Mouse (Mus musculus) liver, embryonic 12.5 days (tissue): ENCODE measurements at regions not wholly inside any gene's neighbourhood (a gene's known extent, or its start where the extent isn't known, plus 50 kb on each side); places are given as distances from the start of the nearest gene placed in this dataset.

Experiments used
- ATAC-seq: fragments of 200-750 bp; cut with Nextera tagmentation; 2 replicates; pipeline ENCODE4 v1.8.0; 2017; ENCODE audit warnings: moderate number of reproducible peaks, mild to moderate bottlenecking, moderate library complexity
- H3K27ac ChIP-seq: fragments of 300-500 bp; sonication (generic); 2 replicates; pipeline ENCODE4 v1.5.1; 2016; ENCODE audit warnings: mild to moderate bottlenecking
- H3K27me3 ChIP-seq: fragments of 300-500 bp; sonication (generic); replicated peaks from 2 replicates; pipeline ENCODE4 v1.6.1; 2016; ENCODE audit warnings: mild to moderate bottlenecking, moderate library complexity
- H3K36me3 ChIP-seq: fragments of 300-500 bp; sonication (generic); 2 replicates; pipeline ENCODE4 v1.6.1; 2016; ENCODE audit warnings: mild to moderate bottlenecking, moderate library complexity
- H3K4me1 ChIP-seq: fragments of 300-500 bp; sonication (generic); 2 replicates; pipeline ENCODE4 v1.6.1; 2016
- H3K4me2 ChIP-seq: fragments of 300-500 bp; sonication (generic); 2 replicates; pipeline ENCODE4 v1.6.1; 2016; ENCODE audit warnings: mild to moderate bottlenecking, moderate library complexity
- H3K4me3 ChIP-seq: fragments of 300-500 bp; sonication (generic); 2 replicates; pipeline ENCODE4 v1.5.1; 2016; ENCODE audit warnings: mild to moderate bottlenecking, moderate library complexity
- H3K9ac ChIP-seq: fragments of 300-500 bp; sonication (generic); 2 replicates; pipeline ENCODE4 v1.6.1; 2016; ENCODE audit warnings: mild to moderate bottlenecking, moderate library complexity
- H3K9me3 ChIP-seq: fragments of 300-500 bp; sonication (generic); replicated peaks from 2 replicates; pipeline ENCODE4 v1.6.1; 2016; ENCODE audit warnings: mild to moderate bottlenecking, moderate library complexity
- WGBS: fragments of 180-500 bp; shearing (Covaris S2); methylation state at CpG from one replicate; pipeline ENCODE4 v1.1.7; 2016; ENCODE audit not compliant: insufficient replicate concordance; 5-methylcytosine and 5-hydroxymethylcytosine counted together

GRCm38 (mm10) chr9:46814478-46815241 lies 183.9 kb upstream of the Gm4791 start:
- Histone ChIP-seq H3K27me3 (peaks cover 10% of the 10 kb centered on the region), H3K9me3 (no peaks in the 10 kb centered on the region), H3K27ac (no peak overlapping the region), H3K4me2 (peak overlapping the region; percentile 38), H3K36me3 (no peaks in the 10 kb centered on the region), H3K4me3 (no peak overlapping the region), H3K4me1 (no peaks in the 10 kb centered on the region), H3K9ac (no peak overlapping the region)
- no peak for ATAC-seq
- 20% methylated on average over 22 of the region's 22 CpGs for WGBS

GRCm38 (mm10) chr9:46810266-46810665 lies 188.3 kb upstream of the Gm4791 start:
- Histone ChIP-seq H3K4me3 (no peak overlapping the region), H3K9ac (no peak overlapping the region), H3K4me2 (no peak overlapping the region), H3K27me3 (peaks cover 10% of the 10 kb centered on the region), H3K27ac (no peak overlapping the region), H3K4me1 (no peaks in the 10 kb centered on the region), H3K9me3 (no peaks in the 10 kb centered on the region), H3K36me3 (no peaks in the 10 kb centered on the region)
- no peak for ATAC-seq
- 63% methylated on average over 7 of the region's 7 CpGs for WGBS

DNA sequence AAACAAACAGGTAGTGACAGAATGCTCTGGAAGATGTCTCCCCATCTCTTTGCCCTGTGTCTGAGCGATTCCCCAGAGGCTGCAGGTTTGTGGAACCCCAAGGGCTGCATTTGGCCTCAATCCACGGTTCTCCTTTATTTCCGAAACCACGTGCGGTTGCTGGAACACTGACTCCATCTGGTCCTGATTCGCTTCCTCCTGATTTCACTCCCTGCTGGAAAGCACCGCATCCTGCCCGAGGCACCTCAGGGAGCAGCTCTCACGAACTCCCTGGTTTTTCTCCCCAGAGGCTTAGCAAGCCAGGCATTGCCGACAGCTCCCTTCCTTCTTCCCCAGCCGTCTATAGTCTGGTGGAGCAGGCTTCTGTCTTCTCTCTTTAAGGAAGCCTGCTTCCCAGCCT lies 203.1 kb upstream of the Gm4791 start:
- Histone ChIP-seq H3K4me3 (no peak overlapping the region), H3K9me3 (no peaks in the 10 kb centered on the region; the same call in 1 of the 2 replicates), H3K4me2 (no peak overlapping the region), H3K27me3 (no peaks in the 10 kb centered on the region), H3K36me3 (no peaks in the 10 kb centered on the region), H3K4me1 (no peaks in the 10 kb centered on the region), H3K9ac (no peak overlapping the region), H3K27ac (no peak overlapping the region)
- WGBS, result 68% methylated on average over 11 of the region's 11 CpGs
- ATAC-seq, result no peak

DNA sequence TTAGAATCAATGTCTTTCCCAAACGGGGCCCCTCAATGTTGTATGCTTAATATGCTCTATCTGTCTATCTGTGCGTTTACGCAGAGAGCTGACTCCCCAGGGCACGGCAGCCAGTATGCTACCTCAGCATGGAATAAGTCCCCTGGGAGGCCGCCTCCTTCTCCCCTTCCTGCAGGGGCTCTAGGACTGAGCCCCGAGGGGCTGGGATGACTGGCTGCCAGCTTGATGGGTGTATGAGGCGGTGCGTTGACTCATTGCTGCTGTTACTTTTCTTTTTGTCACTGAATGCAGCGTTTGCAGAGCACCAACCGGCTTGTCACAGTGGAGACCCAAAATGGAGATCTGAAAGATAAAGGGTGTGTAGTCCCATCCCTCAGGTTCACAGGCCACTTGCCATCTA lies 209.5 kb upstream of the Gm4791 start:
- H3K36me3 ChIP-seq, result no peaks in the 10 kb centered on the region
- ATAC-seq, result no peak
- no peaks in the 10 kb centered on the region for H3K4me1 ChIP-seq
- no peak overlapping the region for H3K27ac ChIP-seq
- H3K9ac ChIP-seq, result no peak overlapping the region
- no peak overlapping the region for H3K4me3 ChIP-seq
- no peaks in the 10 kb centered on the region for H3K9me3 ChIP-seq
- H3K27me3 ChIP-seq, result no peaks in the 10 kb centered on the region
- no peak overlapping the region for H3K4me2 ChIP-seq
- WGBS, result 67% methylated on average over 10 of the region's 10 CpGs

DNA sequence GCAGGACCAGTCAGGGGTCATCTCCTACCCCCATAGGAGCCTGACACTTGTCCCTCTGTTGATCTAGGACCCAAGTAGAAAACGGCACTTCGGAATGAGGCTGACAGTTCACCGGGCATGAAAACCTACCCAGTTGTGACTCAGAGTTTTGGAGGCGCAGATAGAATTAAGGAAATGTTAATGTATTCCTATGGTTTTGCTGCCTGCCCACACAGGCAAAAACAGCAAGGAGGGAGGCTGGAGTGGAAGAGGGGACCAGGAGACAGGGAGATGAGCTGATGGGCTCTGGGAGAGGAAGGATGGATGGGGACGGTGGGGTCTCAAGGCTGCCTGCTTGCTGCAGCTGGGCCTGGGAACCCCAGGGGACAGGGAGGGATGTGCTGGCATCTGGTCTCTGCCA lies 210.1 kb upstream of the Gm4791 start:
- no peaks in the 10 kb centered on the region for H3K27me3 ChIP-seq
- H3K4me1 ChIP-seq, result no peaks in the 10 kb centered on the region

GRCm38 (mm10) chr9:46784355-46784975 lies 214.1 kb upstream of the Gm4791 start:
- WGBS, result 74% methylated on average over 17 of the region's 17 CpGs

More for the DNA sequence above, 210.1 kb upstream of the Gm4791 start:
- Histone ChIP-seq H3K9me3 (no peaks in the 10 kb centered on the region), H3K4me2 (no peak overlapping the region), H3K9ac (no peak overlapping the region), H3K36me3 (no peaks in the 10 kb centered on the region), H3K4me3 (no peak overlapping the region), H3K27ac (no peak overlapping the region)
- ATAC-seq, result no peak
- 82% methylated on average over 5 of the region's 5 CpGs for WGBS

DNA sequence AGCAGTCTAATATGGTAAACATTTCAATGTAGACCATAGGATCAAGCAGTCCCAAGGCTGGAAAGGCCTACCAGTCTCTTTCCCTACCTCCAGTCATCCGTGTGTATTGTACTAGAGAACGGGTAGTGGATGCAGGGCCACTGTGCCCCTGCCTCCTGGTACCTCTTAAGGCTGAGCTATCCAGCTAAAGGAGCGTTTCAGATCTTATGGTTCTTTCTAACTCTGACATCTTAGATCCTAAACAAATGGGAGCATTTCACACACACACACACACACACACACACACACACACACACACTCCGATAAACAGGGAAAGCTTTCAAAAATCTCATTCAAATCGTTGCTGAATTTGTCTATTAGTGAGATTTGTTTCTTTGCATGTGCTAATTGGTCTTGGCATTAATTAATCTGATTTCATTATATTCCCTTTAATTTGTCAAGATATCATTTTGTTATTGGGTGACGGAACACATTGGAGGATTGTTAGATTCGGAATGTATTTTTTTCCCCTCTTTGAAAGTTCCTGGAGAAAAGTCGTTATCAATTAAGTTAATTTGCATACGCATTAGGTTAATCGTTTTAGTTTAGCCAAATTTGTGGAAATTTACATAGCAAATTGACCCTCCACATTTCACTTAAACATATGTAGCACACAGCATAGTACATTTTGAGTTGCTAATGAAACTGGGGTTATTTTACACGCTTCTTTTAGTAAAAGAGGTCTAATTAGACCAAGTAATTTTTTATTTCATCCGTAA lies 214.8 kb upstream of the Gm4791 start:
- H3K4me2 ChIP-seq, result no peak overlapping the region
- H3K4me3 ChIP-seq, result no peak overlapping the region
- 69% methylated on average over 12 of the region's 12 CpGs for WGBS
- H3K4me1 ChIP-seq, result no peaks in the 10 kb centered on the region
- H3K36me3 ChIP-seq, result no peaks in the 10 kb centered on the region
- H3K9me3 ChIP-seq, result no peaks in the 10 kb centered on the region
- H3K27ac ChIP-seq, result no peak overlapping the region
- no peaks in the 10 kb centered on the region for H3K27me3 ChIP-seq
- H3K9ac ChIP-seq, result no peak overlapping the region
- ATAC-seq, result no peak

More at GRCm38 (mm10) chr9:46784355-46784975, 214.1 kb upstream of the Gm4791 start:
- Histone ChIP-seq H3K4me1 (no peaks in the 10 kb centered on the region), H3K9me3 (no peaks in the 10 kb centered on the region), H3K27ac (no peak overlapping the region), H3K4me2 (no peak overlapping the region), H3K27me3 (no peaks in the 10 kb centered on the region), H3K36me3 (no peaks in the 10 kb centered on the region), H3K4me3 (no peak overlapping the region), H3K9ac (no peak overlapping the region)
- no peak for ATAC-seq

- no peak for ATAC-seq
- 77% methylated on average over 8 of the region's 8 CpGs for WGBS
- Histone ChIP-seq H3K27me3 (no peaks in the 10 kb centered on the region), H3K9me3 (no peaks in the 10 kb centered on the region), H3K4me1 (no peaks in the 10 kb centered on the region), H3K4me2 (no peak overlapping the region), H3K36me3 (no peaks in the 10 kb centered on the region), H3K9ac (no peak overlapping the region), H3K27ac (no peak overlapping the region), H3K4me3 (no peak overlapping the region)
Measured at GRCm38 (mm10) chr9:46781681-46782080, 216.9 kb upstream of the Gm4791 start.

- H3K36me3 ChIP-seq, result no peaks in the 10 kb centered on the region
- H3K27ac ChIP-seq, result no peak overlapping the region
- H3K4me2 ChIP-seq, result no peak overlapping the region
- no peak overlapping the region for H3K4me3 ChIP-seq
- H3K9ac ChIP-seq, result no peak overlapping the region
- no peak for ATAC-seq
- H3K4me1 ChIP-seq, result no peaks in the 10 kb centered on the region
- H3K27me3 ChIP-seq, result no peaks in the 10 kb centered on the region
- H3K9me3 ChIP-seq, result no peaks in the 10 kb centered on the region
- WGBS, result 72% methylated on average over 6 of the region's 6 CpGs
Measured at GRCm38 (mm10) chr9:46778769-46779168, 219.8 kb upstream of the Gm4791 start.

GRCm38 (mm10) chr9:46774821-46775220 lies 223.7 kb upstream of the Gm4791 start:
- no peak for ATAC-seq
- Histone ChIP-seq H3K27me3 (no peaks in the 10 kb centered on the region), H3K4me2 (no peak overlapping the region), H3K4me3 (no peak overlapping the region), H3K9me3 (no peaks in the 10 kb centered on the region), H3K9ac (no peak overlapping the region), H3K36me3 (no peaks in the 10 kb centered on the region), H3K4me1 (no peaks in the 10 kb centered on the region), H3K27ac (no peak overlapping the region)
- WGBS, result 44% methylated on average over 2 of the region's 2 CpGs

- no peak overlapping the region for H3K4me3 ChIP-seq
- no peaks in the 10 kb centered on the region for H3K27me3 ChIP-seq
- no peaks in the 10 kb centered on the region for H3K4me1 ChIP-seq
- WGBS, result 57% methylated on average over 4 of the region's 4 CpGs
- no peaks in the 10 kb centered on the region for H3K36me3 ChIP-seq
- no peak for ATAC-seq
- H3K27ac ChIP-seq, result no peak overlapping the region
- no peak overlapping the region for H3K4me2 ChIP-seq
- H3K9ac ChIP-seq, result no peak overlapping the region
- H3K9me3 ChIP-seq, result no peaks in the 10 kb centered on the region
Measured at GRCm38 (mm10) chr9:46760247-46760646, 238.3 kb upstream of the Gm4791 start.

DNA sequence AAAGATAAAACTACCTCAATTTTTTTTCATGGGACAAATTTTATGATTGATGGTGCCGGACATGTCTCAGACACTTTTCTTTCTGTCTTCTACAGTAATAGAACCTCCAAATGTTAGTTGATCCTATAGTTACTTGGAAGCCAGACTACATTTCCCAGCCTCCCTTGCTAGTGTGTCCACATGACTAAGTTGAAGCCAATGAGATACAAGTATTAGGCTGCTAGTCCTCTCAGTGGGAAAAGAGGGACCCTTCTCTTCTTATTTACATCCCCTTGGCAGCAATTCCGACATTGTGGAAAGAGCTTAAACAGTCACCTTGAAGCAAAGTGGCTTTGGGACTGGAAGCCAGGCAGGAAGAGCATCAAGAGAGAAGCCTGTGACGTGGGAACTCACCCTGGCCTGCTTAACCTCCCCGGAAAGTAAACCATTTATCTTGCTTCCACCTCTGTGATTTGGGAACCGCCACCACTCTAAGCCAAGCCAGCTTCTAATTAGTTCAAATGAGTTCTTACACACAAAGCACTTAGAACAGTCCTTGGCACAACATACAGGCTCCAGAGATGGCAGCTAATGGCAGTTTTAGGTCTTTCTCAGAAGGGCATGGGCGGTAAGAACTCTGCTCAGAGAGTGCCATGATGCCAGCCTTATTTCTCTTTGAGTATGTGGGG lies 241.4 kb upstream of the Gm4791 start:
- 53% methylated on average over 6 of the region's 6 CpGs for WGBS
- H3K4me3 ChIP-seq, result no peak overlapping the region
- ATAC-seq, result no peak
- no peaks in the 10 kb centered on the region for H3K9me3 ChIP-seq
- H3K27ac ChIP-seq, result no peak overlapping the region
- no peak overlapping the region for H3K4me2 ChIP-seq
- no peak overlapping the region for H3K9ac ChIP-seq
- no peaks in the 10 kb centered on the region for H3K4me1 ChIP-seq
- no peaks in the 10 kb centered on the region for H3K27me3 ChIP-seq
- H3K36me3 ChIP-seq, result no peaks in the 10 kb centered on the region
